Mouse (Mus musculus) heart, embryonic 16.5 days (tissue): ENCODE data around the gene Dhcr24. TPM values are rescaled to one million over a fixed set of nuclear protein-coding genes. Genes with fewer than 3 reads are reported as not detected.

Experiments
- ATAC-seq: fragments of 200-750 bp; cut with Nextera tagmentation; replicated peaks from 2 replicates; pipeline ENCODE4 v1.8.0; 2017; ENCODE audit warnings: moderate number of reproducible peaks; ENCODE audit not compliant: insufficient read depth, low FRiP score; ENCODE audit errors: extremely low read depth
- H3K27ac ChIP-seq: fragments of 300-500 bp; sonication (generic); 2 replicates; pipeline ENCODE4 v1.5.1; 2014; ENCODE audit warnings: mild to moderate bottlenecking, low read length, control low read depth, moderate library complexity
- H3K27me3 ChIP-seq: fragments of 300-500 bp; sonication (generic); 2 replicates; pipeline ENCODE4 v1.6.1; 2014; ENCODE audit warnings: low read length, mixed read lengths; ENCODE audit not compliant: control insufficient read depth, insufficient read depth
- H3K36me3 ChIP-seq: fragments of 300-500 bp; sonication (generic); 2 replicates; pipeline ENCODE4 v1.6.1; 2014; ENCODE audit not compliant: control insufficient read depth, insufficient read depth
- H3K4me1 ChIP-seq: fragments of 300-500 bp; sonication (generic); 2 replicates; pipeline ENCODE4 v1.6.1; 2014; ENCODE audit warnings: low read length, mixed read lengths; ENCODE audit not compliant: control insufficient read depth, insufficient read depth
- H3K4me2 ChIP-seq: fragments of 300-500 bp; sonication (generic); 2 replicates; pipeline ENCODE4 v1.6.1; 2014; ENCODE audit warnings: low read depth, mild to moderate bottlenecking, control low read depth, low read length
- H3K4me3 ChIP-seq: fragments of 300-500 bp; sonication (generic); 2 replicates; pipeline ENCODE4 v1.5.1; 2014; ENCODE audit warnings: mild to moderate bottlenecking, control low read depth, low read length
- H3K9ac ChIP-seq: fragments of 300-500 bp; sonication (generic); 2 replicates; pipeline ENCODE4 v1.6.1; 2014; ENCODE audit warnings: low read length, control low read depth
- H3K9me3 ChIP-seq: fragments of 300-500 bp; sonication (generic); replicated peaks from 2 replicates; pipeline ENCODE4 v1.6.1; 2016; ENCODE audit warnings: low read length; ENCODE audit not compliant: control insufficient read depth
- WGBS: fragments of 180-500 bp; shearing (Covaris S2); extraction: QIAGEN DNeasy Blood & Tissue Kit; methylation state at CpG from one replicate; pipeline ENCODE4 v1.1.7; 2014; 5-methylcytosine and 5-hydroxymethylcytosine counted together
- polyA plus RNA-seq: library from polyadenylated mRNA; unstranded; fragments of >200 nt; fragmentation: Nextera tagmentation; extraction: Ambion mirVana; gene quantifications from 2 replicates; pipeline ENCODE4 v1.2.1, GENCODE M21; 2015

Gene Dhcr24
- polyA plus RNA-seq, 1 experiment from 2014 or later: 1.9 TPM

DNA sequence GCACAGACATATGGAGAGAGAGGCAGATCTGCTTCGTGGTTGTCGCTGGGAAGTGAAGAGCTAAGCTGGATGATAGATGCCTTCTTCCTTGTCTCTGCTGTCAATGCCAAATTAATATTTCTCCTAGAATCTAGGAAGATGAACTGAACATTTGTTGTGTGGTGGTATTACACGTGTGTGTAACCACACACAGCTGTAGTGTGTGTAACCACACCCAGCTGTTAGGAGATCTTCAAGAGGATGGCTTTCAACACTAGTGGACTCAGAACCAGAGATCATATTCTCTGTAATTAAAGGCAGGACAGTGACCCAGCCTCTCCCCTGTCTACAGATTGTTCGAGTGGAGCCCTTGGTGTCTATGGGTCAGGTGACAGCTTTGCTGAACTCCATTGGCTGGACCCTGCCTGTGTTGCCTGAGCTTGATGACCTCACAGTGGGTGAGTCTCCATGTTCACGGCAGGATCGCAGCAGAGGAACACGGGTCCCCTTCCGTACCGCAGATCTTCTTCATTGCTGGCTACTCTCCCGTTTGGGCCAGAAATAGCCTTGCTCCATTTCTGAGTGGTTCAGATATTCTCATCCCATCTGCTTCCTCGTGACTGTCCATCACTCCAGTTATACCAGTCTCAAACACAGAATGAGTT lies 10.4 kb downstream of the Dhcr24 start:
- 81% methylated on average over 11 of the region's 11 CpGs for WGBS

DNA sequence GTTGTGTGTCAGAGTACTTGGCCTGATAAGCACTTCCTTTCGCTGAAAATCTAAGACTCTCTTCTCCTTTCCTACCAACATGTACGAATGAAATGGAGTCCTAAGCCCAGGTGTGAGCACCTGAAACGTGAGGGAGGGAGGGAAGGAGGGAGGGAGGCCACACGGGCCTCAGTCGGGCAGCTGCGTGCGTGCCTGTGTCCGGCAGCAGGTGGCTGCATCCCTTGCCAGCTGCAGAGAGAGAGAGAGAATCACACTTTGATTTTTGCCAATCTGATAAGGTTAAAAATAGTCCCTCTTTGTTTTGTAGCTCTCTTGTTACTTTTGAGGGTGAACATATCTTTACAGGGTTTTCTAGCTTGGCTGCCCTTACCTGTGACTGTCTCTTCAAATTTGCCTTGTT lies 14.2 kb downstream of the Dhcr24 start:
- Histone ChIP-seq H3K4me2 (no peak overlapping the region), H3K9ac (no peak overlapping the region), H3K36me3 (peaks cover 14% of the 10 kb centered on the region), H3K27ac (no peak overlapping the region), H3K9me3 (no peaks in the 10 kb centered on the region), H3K27me3 (no peaks in the 10 kb centered on the region), H3K4me1 (peaks cover 4% of the 10 kb centered on the region; the same call in 1 of the 2 replicates), H3K4me3 (no peak overlapping the region)
- WGBS: 61% methylated on average over 8 of the region's 8 CpGs
- ATAC-seq: no peak

More for the DNA sequence above, 10.4 kb downstream of the Dhcr24 start:
- H3K9ac ChIP-seq: no peak overlapping the region
- peaks cover 4% of the 10 kb centered on the region; the same call in 1 of the 2 replicates for H3K4me1 ChIP-seq
- H3K27ac ChIP-seq: no peak overlapping the region
- no peak overlapping the region for H3K4me2 ChIP-seq
- H3K4me3 ChIP-seq: no peak overlapping the region
- no peaks in the 10 kb centered on the region for H3K27me3 ChIP-seq
- H3K36me3 ChIP-seq: peaks cover 17% of the 10 kb centered on the region
- ATAC-seq: no peak
- H3K9me3 ChIP-seq: no peaks in the 10 kb centered on the region

- 77% methylated on average over 7 of the region's 7 CpGs for WGBS
- Histone ChIP-seq H3K27ac (no peak overlapping the region), H3K4me1 (peaks cover 27% of the 10 kb centered on the region), H3K9ac (no peak overlapping the region), H3K4me3 (no peak overlapping the region), H3K27me3 (no peaks in the 10 kb centered on the region), H3K36me3 (peaks cover 10% of the 10 kb centered on the region), H3K9me3 (no peaks in the 10 kb centered on the region), H3K4me2 (no peak overlapping the region)
- ATAC-seq: no peak
Observed at GRCm38 (mm10) chr4:106577511-106577910, 16.7 kb downstream of the Dhcr24 start.

DNA sequence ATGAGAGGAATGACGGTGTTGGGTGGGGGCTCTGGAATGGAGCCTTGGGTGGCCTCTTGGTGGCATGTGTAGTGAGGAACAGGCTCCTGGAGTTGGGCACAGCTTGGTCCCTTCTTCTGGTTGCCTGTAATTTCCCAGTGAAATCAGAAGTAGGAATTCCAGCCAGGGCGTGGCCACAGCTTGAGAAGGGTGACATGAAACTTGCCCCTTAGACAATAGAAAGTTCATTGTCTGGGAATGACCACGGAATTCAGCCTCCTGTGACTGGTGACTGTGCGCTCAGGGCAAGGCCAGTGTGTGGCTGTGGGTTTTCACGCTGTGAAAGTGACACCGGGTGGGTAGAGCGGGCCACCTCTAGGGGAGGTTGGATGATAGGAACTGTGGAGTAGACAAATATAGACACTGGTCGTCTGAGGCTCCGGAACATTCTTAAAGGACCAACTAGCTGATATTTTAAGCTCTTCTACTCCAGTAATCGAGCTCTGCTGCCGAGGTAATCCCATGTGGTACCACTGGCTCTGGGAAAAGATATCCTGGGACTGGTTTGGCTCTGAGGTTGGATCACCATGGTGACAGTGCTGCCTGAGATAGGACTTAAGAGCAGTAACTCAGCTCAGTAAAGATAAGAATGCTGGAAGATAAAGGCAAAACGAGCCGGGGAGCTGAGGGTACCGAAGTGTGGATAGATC lies 20.5 kb downstream of the Dhcr24 start:
- H3K27ac ChIP-seq: peak overlapping the region; percentile 64
- peak overlapping the region; percentile 5; the same call in 1 of the 2 replicates for H3K4me3 ChIP-seq
- no peak overlapping the region for H3K9ac ChIP-seq
- H3K36me3 ChIP-seq: peaks cover 8% of the 10 kb centered on the region; the same call in 1 of the 2 replicates
- peak overlapping the region; percentile 50 for H3K4me2 ChIP-seq
- H3K4me1 ChIP-seq: peaks cover 24% of the 10 kb centered on the region
- no peaks in the 10 kb centered on the region for H3K27me3 ChIP-seq
- ATAC-seq: peak; percentile 66
- H3K9me3 ChIP-seq: no peaks in the 10 kb centered on the region
- WGBS: 38% methylated on average over 14 of the region's 14 CpGs

GRCm38 (mm10) chr4:106581865-106582204 lies 21.0 kb downstream of the Dhcr24 start:
- no peaks in the 10 kb centered on the region for H3K9me3 ChIP-seq
- H3K4me2 ChIP-seq: peak overlapping the region; percentile 50
- peaks cover 24% of the 10 kb centered on the region for H3K4me1 ChIP-seq
- peaks cover 12% of the 10 kb centered on the region for H3K36me3 ChIP-seq
- peak overlapping the region; percentile 64; the same call in 1 of the 2 replicates for H3K27ac ChIP-seq
- 38% methylated on average over 15 of the region's 15 CpGs for WGBS
- peak; percentile 12 for ATAC-seq
- H3K9ac ChIP-seq: no peak overlapping the region
- H3K27me3 ChIP-seq: no peaks in the 10 kb centered on the region
- peak overlapping the region; percentile 5; the same call in 1 of the 2 replicates for H3K4me3 ChIP-seq

- Histone ChIP-seq H3K4me3 (no peak overlapping the region), H3K27ac (peak overlapping the region; percentile 36; the same call in 1 of the 2 replicates), H3K9ac (no peak overlapping the region), H3K27me3 (no peaks in the 10 kb centered on the region), H3K4me1 (peaks cover 24% of the 10 kb centered on the region), H3K4me2 (no peak overlapping the region), H3K9me3 (no peaks in the 10 kb centered on the region), H3K36me3 (peaks cover 18% of the 10 kb centered on the region)
- no peak for ATAC-seq
- 59% methylated on average over 12 of the region's 12 CpGs for WGBS
Observed at GRCm38 (mm10) chr4:106582428-106583153, 21.8 kb downstream of the Dhcr24 start.

DNA sequence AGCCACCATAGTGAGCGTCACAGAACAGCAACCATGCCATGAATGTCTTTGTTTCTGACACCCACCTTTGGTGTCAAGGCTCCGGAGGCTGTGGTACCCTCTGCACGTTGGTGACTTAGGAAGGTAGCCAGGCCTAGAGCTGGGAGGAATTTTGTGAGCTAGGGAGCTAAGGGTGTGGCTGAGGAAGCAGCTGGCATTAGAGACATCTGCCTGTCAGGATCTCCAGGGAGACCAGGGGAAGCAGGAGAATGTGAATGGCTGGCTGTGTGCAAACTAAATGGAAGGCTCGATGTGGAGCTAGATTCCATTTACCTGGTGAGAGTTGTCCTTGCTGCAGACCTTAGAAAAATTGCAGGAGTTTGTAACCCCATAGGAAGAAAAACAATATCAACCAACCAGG lies 23.8 kb downstream of the Dhcr24 start:
- ATAC-seq: no peak
- Histone ChIP-seq H3K9ac (no peak overlapping the region), H3K27me3 (no peaks in the 10 kb centered on the region), H3K4me2 (no peak overlapping the region), H3K27ac (no peak overlapping the region), H3K4me3 (no peak overlapping the region), H3K4me1 (peaks cover 24% of the 10 kb centered on the region), H3K9me3 (no peaks in the 10 kb centered on the region), H3K36me3 (peaks cover 16% of the 10 kb centered on the region)
- WGBS: 82% methylated on average over 4 of the region's 4 CpGs

GRCm38 (mm10) chr4:106587075-106587474 lies 26.2 kb downstream of the Dhcr24 start:
- H3K9me3 ChIP-seq: no peaks in the 10 kb centered on the region
- WGBS: 87% methylated on average over 6 of the region's 6 CpGs
- no peak for ATAC-seq
- H3K4me3 ChIP-seq: no peak overlapping the region
- peaks cover 6% of the 10 kb centered on the region for H3K4me1 ChIP-seq
- peaks cover 16% of the 10 kb centered on the region for H3K36me3 ChIP-seq
- no peaks in the 10 kb centered on the region for H3K27me3 ChIP-seq
- H3K27ac ChIP-seq: no peak overlapping the region
- no peak overlapping the region for H3K4me2 ChIP-seq
- H3K9ac ChIP-seq: no peak overlapping the region

GRCm38 (mm10) chr4:106590142-106590541 lies 29.3 kb downstream of the Dhcr24 start:
- no peak overlapping the region for H3K27ac ChIP-seq
- no peak overlapping the region for H3K4me2 ChIP-seq
- no peak overlapping the region for H3K4me3 ChIP-seq
- no peaks in the 10 kb centered on the region for H3K9me3 ChIP-seq
- ATAC-seq: no peak
- H3K4me1 ChIP-seq: no peaks in the 10 kb centered on the region
- WGBS: 60% methylated on average over 9 of the region's 9 CpGs
- H3K9ac ChIP-seq: no peak overlapping the region
- no peaks in the 10 kb centered on the region for H3K27me3 ChIP-seq
- peaks cover 16% of the 10 kb centered on the region for H3K36me3 ChIP-seq
